Mouse (Mus musculus): ENCODE data around the gene Tcf20.

DNA sequence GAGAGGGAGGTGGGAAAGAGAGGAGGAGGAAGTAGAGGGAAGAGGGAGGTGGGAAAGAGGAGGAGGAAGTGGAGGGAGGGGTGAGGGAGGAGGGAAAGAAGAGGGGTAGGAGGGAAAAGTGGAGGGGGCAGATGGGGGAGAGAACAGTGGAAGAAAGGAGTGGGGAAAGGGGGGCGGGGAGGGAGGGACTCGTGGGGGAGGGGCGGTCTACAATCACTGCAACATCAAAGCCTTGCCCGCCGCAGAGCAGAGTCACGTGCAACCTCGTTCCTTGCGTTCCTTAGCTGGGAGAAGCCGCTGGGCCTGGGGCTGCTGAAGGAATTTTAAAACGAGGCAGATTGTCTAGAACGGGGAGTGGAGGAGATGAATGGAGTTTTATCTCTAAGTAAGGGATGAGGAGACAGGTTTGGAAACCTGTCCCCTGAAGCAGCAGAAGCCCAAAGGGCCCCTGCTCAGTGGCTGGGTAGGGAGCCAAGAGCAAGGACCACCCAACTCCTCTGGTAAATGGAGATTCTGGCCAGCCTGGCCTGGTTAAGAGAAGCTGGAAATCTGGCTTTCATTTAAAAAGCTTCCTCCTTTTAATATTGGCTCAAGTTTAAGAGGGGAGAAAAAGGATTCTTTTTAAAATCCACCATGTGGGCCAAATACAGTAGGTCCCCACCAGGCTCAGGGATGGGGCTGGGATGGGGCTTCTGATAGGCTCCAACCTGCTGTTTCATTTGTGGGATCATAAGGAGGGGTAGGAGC lies 62.8 kb downstream of the Tcf20 start:
- TF ChIP-seq CTCF (IDR thresholded peaks at IDR 0.05; ENCODE audit: extremely low read depth, insufficient read depth, low read length), result no peak
- no peak for TF ChIP-seq POLR2A (IDR thresholded peaks at IDR 0.05; ENCODE audit: extremely low read depth, insufficient read depth, low read length)
